Mouse (Mus musculus): Measurements from ENCODE around the gene Kcnh1. TPM values are rescaled to one million over a fixed set of nuclear protein-coding genes. Genes with fewer than 3 reads are reported as not detected.

The Kcnh1 gene
- polyA plus RNA-seq, 1 experiment: 0.01 TPM

GRCm38 (mm10) chr1:192232696-192233095 lies 42.1 kb downstream of the Kcnh1 start:
- Histone ChIP-seq H3K79me2 (ENCODE audit: control insufficient read depth, insufficient read depth) (no peaks in the 10 kb centered on the region), H3K36me3 (ENCODE audit: control insufficient read depth, insufficient read depth) (no peaks in the 10 kb centered on the region), H3ac (ENCODE audit: control insufficient read depth, insufficient read length) (no peak overlapping the region), H3K27me3 (ENCODE audit: control insufficient read depth, insufficient read depth, insufficient read length) (no peaks in the 10 kb centered on the region), H3K4me3 (no peak overlapping the region), H3K4me2 (ENCODE audit: low read depth) (no peak overlapping the region)
- TF ChIP-seq E2F4 (IDR thresholded peaks at IDR 0.05; ENCODE audit: insufficient read depth) (no peak), USF1 (IDR thresholded peaks at IDR 0.05; ENCODE audit: low read depth) (no peak), TCF12 (IDR thresholded peaks at IDR 0.05; ENCODE audit: insufficient read depth, poor library complexity, severe bottlenecking) (no peak), SRF (IDR thresholded peaks at IDR 0.05; ENCODE audit: control insufficient read depth, insufficient read length, low read depth) (no peak), MYOD1 (IDR thresholded peaks at IDR 0.05; ENCODE audit: control insufficient read depth in 1 of 3, insufficient read length in 2 of 3, low read depth in 2 of 3) (no peak), CEBPB (IDR thresholded peaks at IDR 0.05; ENCODE audit: insufficient read depth, poor library complexity, severe bottlenecking) (no peak), MAX (IDR thresholded peaks at IDR 0.05; ENCODE audit: low read depth) (no peak), TCF3 (IDR thresholded peaks at IDR 0.05; ENCODE audit: insufficient read length, low read depth) (no peak), REST (IDR thresholded peaks at IDR 0.05; ENCODE audit: insufficient read depth, insufficient read length) (no peak), POLR2AphosphoS2 (IDR thresholded peaks at IDR 0.05; ENCODE audit: insufficient read length, low read depth) (no peak), POLR2A (IDR thresholded peaks at IDR 0.05; ENCODE audit: insufficient read length, low read depth) (no peak), MYOG (IDR thresholded peaks at IDR 0.05; ENCODE audit: control insufficient read depth in 1 of 3, insufficient read depth in 1 of 3, insufficient read length in 2 of 3, low read depth in 2 of 3) (no peak)

GRCm38 (mm10) chr1:192246836-192247235 lies 56.3 kb downstream of the Kcnh1 start:
- Histone ChIP-seq H3K27me3 (ENCODE audit: control insufficient read depth, insufficient read depth, insufficient read length) (no peaks in the 10 kb centered on the region), H3K79me2 (ENCODE audit: control insufficient read depth, insufficient read depth) (no peaks in the 10 kb centered on the region), H3K4me2 (ENCODE audit: low read depth) (no peak overlapping the region), H3ac (ENCODE audit: control insufficient read depth, insufficient read length) (no peak overlapping the region), H3K4me3 (no peak overlapping the region), H3K36me3 (ENCODE audit: control insufficient read depth, insufficient read depth) (no peaks in the 10 kb centered on the region)
- TF ChIP-seq TCF3 (IDR thresholded peaks at IDR 0.05; ENCODE audit: insufficient read length, low read depth) (no peak), CEBPB (IDR thresholded peaks at IDR 0.05; ENCODE audit: insufficient read depth, poor library complexity, severe bottlenecking) (no peak), SRF (IDR thresholded peaks at IDR 0.05; ENCODE audit: control insufficient read depth, insufficient read length, low read depth) (no peak), POLR2A (IDR thresholded peaks at IDR 0.05; ENCODE audit: insufficient read length, low read depth) (no peak), POLR2AphosphoS2 (IDR thresholded peaks at IDR 0.05; ENCODE audit: insufficient read length, low read depth) (no peak), MYOG (IDR thresholded peaks at IDR 0.05; ENCODE audit: control insufficient read depth in 1 of 3, insufficient read depth in 1 of 3, insufficient read length in 2 of 3, low read depth in 2 of 3) (no peak), E2F4 (IDR thresholded peaks at IDR 0.05; ENCODE audit: insufficient read depth) (no peak), REST (IDR thresholded peaks at IDR 0.05; ENCODE audit: insufficient read depth, insufficient read length) (no peak), TCF12 (IDR thresholded peaks at IDR 0.05; ENCODE audit: insufficient read depth, poor library complexity, severe bottlenecking) (no peak), MAX (IDR thresholded peaks at IDR 0.05; ENCODE audit: low read depth) (no peak), MYOD1 (IDR thresholded peaks at IDR 0.05; ENCODE audit: control insufficient read depth in 1 of 3, insufficient read length in 2 of 3, low read depth in 2 of 3) (no peak), USF1 (IDR thresholded peaks at IDR 0.05; ENCODE audit: low read depth) (no peak)

GRCm38 (mm10) chr1:192259146-192259545 lies 68.6 kb downstream of the Kcnh1 start:
- H3K27me3 ChIP-seq (ENCODE audit: control insufficient read depth, insufficient read depth, insufficient read length): no peaks in the 10 kb centered on the region
- H3K4me3 ChIP-seq: no peak overlapping the region
- H3ac ChIP-seq (ENCODE audit: control insufficient read depth, insufficient read length): no peak overlapping the region
- H3K36me3 ChIP-seq (ENCODE audit: control insufficient read depth, insufficient read depth): no peaks in the 10 kb centered on the region
- TF ChIP-seq POLR2AphosphoS2 (IDR thresholded peaks at IDR 0.05; ENCODE audit: insufficient read length, low read depth): no peak
- TF ChIP-seq MYOG (IDR thresholded peaks at IDR 0.05; ENCODE audit: control insufficient read depth in 1 of 3, insufficient read depth in 1 of 3, insufficient read length in 2 of 3, low read depth in 2 of 3): no peak
- no peak for TF ChIP-seq REST (IDR thresholded peaks at IDR 0.05; ENCODE audit: insufficient read depth, insufficient read length)
- TF ChIP-seq MYOD1 (IDR thresholded peaks at IDR 0.05; ENCODE audit: control insufficient read depth in 1 of 3, insufficient read length in 2 of 3, low read depth in 2 of 3): no peak
- TF ChIP-seq USF1 (IDR thresholded peaks at IDR 0.05; ENCODE audit: low read depth): no peak
- TF ChIP-seq E2F4 (IDR thresholded peaks at IDR 0.05; ENCODE audit: insufficient read depth): no peak
- no peak for TF ChIP-seq MAX (IDR thresholded peaks at IDR 0.05; ENCODE audit: low read depth)
- no peak for TF ChIP-seq TCF12 (IDR thresholded peaks at IDR 0.05; ENCODE audit: insufficient read depth, poor library complexity, severe bottlenecking)
- no peak for TF ChIP-seq POLR2A (IDR thresholded peaks at IDR 0.05; ENCODE audit: insufficient read length, low read depth)
- no peak for TF ChIP-seq SRF (IDR thresholded peaks at IDR 0.05; ENCODE audit: control insufficient read depth, insufficient read length, low read depth)
- no peak for TF ChIP-seq TCF3 (IDR thresholded peaks at IDR 0.05; ENCODE audit: insufficient read length, low read depth)
- no peak for TF ChIP-seq CEBPB (IDR thresholded peaks at IDR 0.05; ENCODE audit: insufficient read depth, poor library complexity, severe bottlenecking)
- H3K4me2 ChIP-seq (ENCODE audit: low read depth): no peak overlapping the region
- no peaks in the 10 kb centered on the region for H3K79me2 ChIP-seq (ENCODE audit: control insufficient read depth, insufficient read depth)

GRCm38 (mm10) chr1:192259616-192260015 lies 69.0 kb downstream of the Kcnh1 start:
- no peak overlapping the region for H3K4me2 ChIP-seq (ENCODE audit: low read depth)
- no peaks in the 10 kb centered on the region for H3K36me3 ChIP-seq (ENCODE audit: control insufficient read depth, insufficient read depth)
- TF ChIP-seq TCF3 (IDR thresholded peaks at IDR 0.05; ENCODE audit: insufficient read length, low read depth) (no peak), POLR2A (IDR thresholded peaks at IDR 0.05; ENCODE audit: insufficient read length, low read depth) (no peak), POLR2AphosphoS2 (IDR thresholded peaks at IDR 0.05; ENCODE audit: insufficient read length, low read depth) (no peak), TCF12 (IDR thresholded peaks at IDR 0.05; ENCODE audit: insufficient read depth, poor library complexity, severe bottlenecking) (no peak), USF1 (IDR thresholded peaks at IDR 0.05; ENCODE audit: low read depth) (no peak)
- no peaks in the 10 kb centered on the region for H3K79me2 ChIP-seq (ENCODE audit: control insufficient read depth, insufficient read depth)
- H3K4me3 ChIP-seq: no peak overlapping the region
- no peaks in the 10 kb centered on the region for H3K27me3 ChIP-seq (ENCODE audit: control insufficient read depth, insufficient read depth, insufficient read length)
- no peak overlapping the region for H3ac ChIP-seq (ENCODE audit: control insufficient read depth, insufficient read length)

GRCm38 (mm10) chr1:192265704-192266103 lies 75.1 kb downstream of the Kcnh1 start:
- TF ChIP-seq REST (IDR thresholded peaks at IDR 0.05; ENCODE audit: insufficient read depth, insufficient read length): no peak
- TF ChIP-seq MAX (IDR thresholded peaks at IDR 0.05; ENCODE audit: low read depth): no peak
- no peak for TF ChIP-seq TCF12 (IDR thresholded peaks at IDR 0.05; ENCODE audit: insufficient read depth, poor library complexity, severe bottlenecking)
- TF ChIP-seq TCF3 (IDR thresholded peaks at IDR 0.05; ENCODE audit: insufficient read length, low read depth): no peak
- Histone ChIP-seq H3K4me2 (ENCODE audit: low read depth) (no peak overlapping the region), H3K4me3 (no peak overlapping the region), H3K36me3 (ENCODE audit: control insufficient read depth, insufficient read depth) (no peaks in the 10 kb centered on the region), H3ac (ENCODE audit: control insufficient read depth, insufficient read length) (no peak overlapping the region), H3K27me3 (ENCODE audit: control insufficient read depth, insufficient read depth, insufficient read length) (no peaks in the 10 kb centered on the region), H3K79me2 (ENCODE audit: control insufficient read depth, insufficient read depth) (no peaks in the 10 kb centered on the region)
